Mouse (Mus musculus) myocyte (in vitro differentiated cells): ENCODE results near the gene Hfe.
"Not testable (repeated sequence)": the region's sequence is repeated elsewhere in the genome, so short reads cannot be mapped to it uniquely, and the experiment has no call there.

Source experiments
- CEBPB ChIP-seq: IDR thresholded peaks from 2 replicates; pipeline ENCODE4 v1.6.1; 2011; ENCODE audit warnings: mild to moderate bottlenecking, moderate library complexity; ENCODE audit not compliant: poor library complexity, insufficient read depth, severe bottlenecking
- E2F4 ChIP-seq: IDR thresholded peaks from one replicate; pipeline ENCODE4 v1.6.1; 2011; ENCODE audit warnings: mild to moderate bottlenecking, control low read depth, moderate library complexity; ENCODE audit not compliant: insufficient read depth
- MAX ChIP-seq: IDR thresholded peaks from one replicate; pipeline ENCODE4 v1.6.1; 2011; ENCODE audit warnings: low read depth, mild to moderate bottlenecking, control low read depth
- MYOD1 ChIP-seq, 3 experiments: IDR thresholded peaks; one replicate each; pipeline ENCODE4 v1.6.1; 2011; ENCODE audit warnings: control low read depth in 2 of 3, low read depth in 2 of 3, mild to moderate bottlenecking in 2 of 3, moderate library complexity in 1 of 3; ENCODE audit not compliant: insufficient read length in 2 of 3, control insufficient read depth in 1 of 3
- MYOG ChIP-seq, 3 experiments: IDR thresholded peaks; one replicate each; pipeline ENCODE4 v1.6.1; 2011; ENCODE audit warnings: control low read depth in 2 of 3, low read depth in 2 of 3, mild to moderate bottlenecking in 2 of 3; ENCODE audit not compliant: insufficient read length in 2 of 3, control insufficient read depth in 1 of 3, insufficient read depth in 1 of 3
- POLR2A ChIP-seq: IDR thresholded peaks from one replicate; pipeline ENCODE4 v1.6.1; 2011; ENCODE audit warnings: low read depth, mild to moderate bottlenecking, control low read depth, moderate library complexity; ENCODE audit not compliant: insufficient read length
- POLR2AphosphoS2 ChIP-seq: IDR thresholded peaks from one replicate; pipeline ENCODE4 v1.6.1; 2011; ENCODE audit warnings: low read depth, control low read depth; ENCODE audit not compliant: insufficient read length
- REST ChIP-seq: IDR thresholded peaks from one replicate; pipeline ENCODE4 v1.6.1; 2011; ENCODE audit warnings: mild to moderate bottlenecking, control low read depth, moderate library complexity; ENCODE audit not compliant: insufficient read depth, insufficient read length
- SRF ChIP-seq: IDR thresholded peaks from one replicate; pipeline ENCODE4 v1.6.1; 2011; ENCODE audit warnings: low read depth; ENCODE audit not compliant: control insufficient read depth, insufficient read length
- TCF12 ChIP-seq: IDR thresholded peaks from one replicate; pipeline ENCODE4 v1.6.1; 2011; ENCODE audit warnings: mild to moderate bottlenecking, control low read depth; ENCODE audit not compliant: poor library complexity, insufficient read depth, severe bottlenecking
- TCF3 ChIP-seq: IDR thresholded peaks from one replicate; pipeline ENCODE4 v1.6.1; 2011; ENCODE audit warnings: low read depth, control low read depth; ENCODE audit not compliant: insufficient read length
- USF1 ChIP-seq: IDR thresholded peaks from one replicate; pipeline ENCODE4 v1.6.1; 2011; ENCODE audit warnings: low read depth, mild to moderate bottlenecking, control low read depth, moderate library complexity

DNA sequence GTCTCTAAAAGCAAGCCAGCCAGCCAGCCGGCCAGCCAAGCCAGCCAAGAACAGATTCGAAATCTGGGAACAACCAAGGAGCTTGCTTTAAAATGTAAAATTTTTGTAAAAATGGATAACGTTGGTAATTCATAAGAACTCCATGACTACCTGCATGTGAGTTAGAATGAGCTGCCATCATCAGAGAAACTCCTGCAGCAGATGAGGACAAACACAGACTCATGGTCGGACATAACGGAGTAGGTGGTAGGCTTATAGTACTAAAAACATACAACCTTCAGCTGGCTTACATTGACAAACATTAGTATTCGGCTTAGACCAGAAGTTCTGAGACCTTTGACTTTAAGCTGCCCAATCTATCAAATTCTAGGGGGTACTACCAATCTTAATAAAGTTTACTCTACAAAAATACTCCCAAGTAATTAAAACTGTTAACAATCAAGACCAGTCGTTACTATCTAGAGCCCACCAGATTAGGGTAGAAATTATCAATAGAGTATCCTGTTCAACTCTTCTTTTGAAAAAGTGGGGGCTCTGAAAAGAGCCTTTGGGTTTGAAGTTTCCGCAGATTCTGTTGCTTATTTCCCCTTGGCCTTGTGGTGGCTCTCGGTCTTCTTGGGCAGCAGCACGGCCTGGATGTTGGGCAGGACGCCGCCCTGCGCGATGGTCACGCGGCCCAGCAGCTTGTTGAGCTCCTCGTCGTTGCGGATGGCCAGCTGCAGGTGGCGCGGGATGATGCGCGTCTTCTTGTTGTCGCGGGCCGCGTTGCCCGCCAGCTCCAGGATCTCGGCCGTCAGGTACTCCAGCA, 27.5 kb downstream of the Hfe start:
- TF ChIP-seq POLR2A = peak; percentile 44
- TF ChIP-seq USF1; MAX; MYOG (IDR thresholded peaks at IDR 0.05; ENCODE audit: control insufficient read depth in 1 of 3, insufficient read depth in 1 of 3, insufficient read length in 2 of 3, low read depth in 2 of 3); TCF3; SRF; E2F4; TCF12; MYOD1 (IDR thresholded peaks at IDR 0.05; ENCODE audit: control insufficient read depth in 1 of 3, insufficient read length in 2 of 3, low read depth in 2 of 3); REST; CEBPB: not testable (repeated sequence)
- peak; percentile 15 for TF ChIP-seq POLR2AphosphoS2
